Mouse (Mus musculus): ENCODE measurements around the gene Kcnk5.

DNA sequence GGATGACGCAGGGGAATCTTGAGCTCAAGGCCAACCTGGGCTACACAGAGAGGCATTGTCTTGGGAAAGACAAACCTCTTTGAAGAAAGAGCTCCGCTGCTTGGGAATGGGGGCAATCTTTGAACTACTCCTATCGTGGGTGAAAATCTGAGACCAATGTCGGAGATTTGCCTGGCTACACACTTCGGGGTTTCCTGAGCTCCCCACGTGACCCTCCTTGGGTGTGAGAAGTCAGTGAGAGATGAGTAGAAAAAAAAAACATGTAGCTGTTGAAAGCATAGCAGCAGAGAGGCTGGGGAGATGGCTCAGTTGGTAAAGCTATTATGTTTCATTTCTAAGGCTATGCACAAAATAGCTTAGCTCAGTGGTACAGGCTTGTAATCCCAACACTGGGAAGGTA is 66.7 kb downstream of the Kcnk5 start:
- TF ChIP-seq GATA1 (IDR thresholded peaks at IDR 0.05; ENCODE audit: borderline replicate concordance, low read length): no peak
- no peak for TF ChIP-seq FLI1 (IDR thresholded peaks at IDR 0.05; ENCODE audit: low read length)
